Mouse (Mus musculus) layer of hippocampus, adult 9-10 months (tissue): ENCODE data around the gene Usp8.

Source experiments
- DNase-seq: peaks from one replicate; pipeline ENCODE4 v3.0.0; 2022; ENCODE audit warnings: low spot score

Usp8 gene

DNA sequence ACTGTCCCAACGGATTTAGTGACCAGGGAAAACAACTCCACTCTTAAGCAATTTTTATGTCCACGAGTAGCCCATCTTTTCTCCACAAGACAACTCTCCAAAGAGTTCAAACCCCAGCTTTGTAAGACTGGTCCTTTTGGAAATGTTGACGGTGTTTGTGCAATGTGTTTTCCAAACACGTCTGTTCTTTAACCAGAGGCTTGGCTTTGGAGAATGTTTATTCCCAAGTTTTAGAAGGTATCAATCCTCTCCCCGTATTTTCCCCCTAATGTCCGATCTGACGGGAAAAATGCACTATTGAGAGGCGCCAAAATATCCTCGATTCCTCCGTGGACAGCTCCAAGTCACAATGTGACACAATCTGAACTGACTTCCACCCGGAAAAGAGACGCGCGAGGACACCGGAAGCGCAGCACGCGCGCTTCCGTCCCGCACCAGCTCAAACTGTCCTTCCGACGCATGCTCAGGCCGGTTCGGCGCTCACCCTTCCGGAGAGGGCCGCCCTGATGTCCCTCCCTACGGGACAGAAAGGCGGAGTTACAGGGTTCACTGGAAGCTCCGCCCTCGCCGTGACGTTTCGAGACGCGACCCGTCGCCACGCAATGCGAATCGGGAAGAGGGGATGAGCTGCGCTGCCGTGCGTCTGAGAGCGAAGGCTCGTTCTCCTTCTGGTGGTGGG lies at the start of gene Usp8:
Usp8 (plus strand) TSS at position 570 of the 679 bp plus-strand sequence.
- DNase-seq = peak; percentile 91

DNA sequence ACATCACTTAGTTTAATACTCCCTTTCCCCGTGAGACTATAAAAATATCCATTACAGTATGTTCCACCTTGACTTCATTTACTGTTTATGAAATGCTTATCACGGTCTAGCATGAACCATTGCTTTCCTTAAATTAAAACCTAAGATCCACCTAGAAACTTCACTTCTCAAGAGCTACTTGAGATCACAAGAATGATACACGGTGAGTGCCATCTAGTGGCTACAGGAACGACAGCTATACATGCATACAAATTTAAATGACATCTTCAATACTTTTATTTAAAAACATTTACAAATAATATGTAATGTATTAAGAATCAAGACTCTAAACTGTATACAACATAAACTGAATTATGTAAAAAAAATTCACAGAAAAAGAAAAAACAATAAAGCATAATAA lies 43.6 kb upstream of the Usp8 start:
- no peak for DNase-seq

DNA sequence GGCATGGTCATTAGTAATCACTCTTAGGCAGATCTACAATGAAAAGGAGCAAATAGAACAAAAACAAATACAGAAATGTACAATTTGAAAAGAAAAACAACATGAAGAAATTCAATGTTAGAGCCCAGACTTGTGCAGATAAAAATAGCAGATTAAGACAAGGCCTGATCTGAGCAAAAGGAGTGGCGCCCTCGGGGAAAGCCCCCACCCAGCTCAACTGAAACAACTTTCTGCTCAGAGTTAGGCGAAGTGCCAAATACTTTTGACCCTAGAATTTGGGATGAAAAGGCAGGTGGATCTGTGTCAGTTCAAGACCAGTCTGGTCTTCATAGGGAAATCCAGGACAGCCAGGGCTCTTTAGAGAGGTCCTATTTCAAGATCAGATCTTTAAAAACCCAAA lies 41.1 kb upstream of the Usp8 start:
- no peak for DNase-seq

DNA sequence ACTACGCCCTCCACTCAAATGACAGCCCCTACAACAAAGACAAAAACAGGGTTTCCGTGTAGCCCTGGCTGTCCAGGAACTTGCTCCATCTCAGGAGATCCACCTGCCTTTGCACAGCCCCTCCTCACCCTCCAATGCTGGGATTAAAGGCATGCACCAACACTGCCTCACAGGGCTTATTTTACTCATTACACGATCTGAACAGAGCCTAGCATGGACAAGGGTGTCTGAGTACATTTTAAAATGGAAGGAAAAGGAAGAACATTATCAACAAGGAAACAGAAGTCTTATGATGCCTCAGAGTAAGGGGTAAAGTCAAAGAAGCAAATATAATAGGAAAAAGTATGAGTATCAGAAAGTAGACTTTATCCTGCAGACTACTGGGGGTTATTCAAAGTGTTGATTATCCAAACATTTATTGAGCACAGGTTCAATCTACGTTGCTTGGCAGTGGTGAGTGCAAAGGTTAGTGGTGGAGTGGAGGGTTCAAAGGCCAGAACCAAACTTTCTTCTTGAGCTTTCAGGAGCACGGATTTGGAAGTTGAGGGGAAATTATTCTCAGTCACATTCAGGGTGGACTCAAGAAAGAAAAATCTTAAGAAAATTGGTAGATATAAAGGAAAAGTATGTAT lies 38.4 kb upstream of the Usp8 start:
- no peak for DNase-seq

DNA sequence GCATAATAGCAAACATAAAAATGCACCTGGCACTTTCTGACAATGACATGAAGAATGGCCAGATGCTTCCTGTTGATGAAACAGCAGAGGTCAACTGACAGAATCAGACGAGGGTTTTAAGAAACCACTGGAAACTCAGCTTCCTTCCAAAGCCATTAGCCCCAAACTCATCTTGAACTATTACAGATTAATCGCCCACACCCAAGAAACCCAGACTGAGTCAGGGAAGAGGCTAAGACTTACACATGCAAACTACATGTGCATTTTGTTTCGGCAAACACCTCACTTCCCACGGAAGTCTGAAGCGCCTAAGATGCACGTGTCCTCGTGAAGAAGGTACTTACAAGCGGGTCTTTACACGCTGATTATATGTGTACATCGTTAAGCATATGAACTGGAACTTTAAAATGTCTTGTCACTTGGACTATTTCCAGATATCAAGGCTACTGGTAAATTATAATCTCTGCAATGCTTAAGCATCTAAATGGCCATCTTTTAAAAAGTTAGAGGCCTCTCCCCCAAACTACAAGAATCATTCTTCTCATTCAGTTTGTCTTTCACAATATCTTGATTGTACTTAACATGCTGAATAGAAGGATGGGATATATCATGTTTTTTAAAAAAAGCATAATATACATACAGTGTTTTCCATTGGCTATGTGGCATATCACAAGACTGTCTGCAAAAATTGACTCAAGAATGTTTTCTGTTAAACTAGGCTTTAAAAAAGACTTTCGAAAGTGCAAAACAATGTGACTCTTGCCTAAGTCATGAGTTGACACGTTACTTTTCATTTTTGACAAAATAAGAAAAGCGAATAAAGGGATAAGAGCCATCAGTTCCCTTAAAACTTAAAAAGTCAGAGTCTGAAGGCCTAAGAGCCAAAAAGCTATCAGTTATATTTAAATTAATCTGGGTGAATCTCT lies 33.5 kb upstream of the Usp8 start:
- no peak for DNase-seq

DNA sequence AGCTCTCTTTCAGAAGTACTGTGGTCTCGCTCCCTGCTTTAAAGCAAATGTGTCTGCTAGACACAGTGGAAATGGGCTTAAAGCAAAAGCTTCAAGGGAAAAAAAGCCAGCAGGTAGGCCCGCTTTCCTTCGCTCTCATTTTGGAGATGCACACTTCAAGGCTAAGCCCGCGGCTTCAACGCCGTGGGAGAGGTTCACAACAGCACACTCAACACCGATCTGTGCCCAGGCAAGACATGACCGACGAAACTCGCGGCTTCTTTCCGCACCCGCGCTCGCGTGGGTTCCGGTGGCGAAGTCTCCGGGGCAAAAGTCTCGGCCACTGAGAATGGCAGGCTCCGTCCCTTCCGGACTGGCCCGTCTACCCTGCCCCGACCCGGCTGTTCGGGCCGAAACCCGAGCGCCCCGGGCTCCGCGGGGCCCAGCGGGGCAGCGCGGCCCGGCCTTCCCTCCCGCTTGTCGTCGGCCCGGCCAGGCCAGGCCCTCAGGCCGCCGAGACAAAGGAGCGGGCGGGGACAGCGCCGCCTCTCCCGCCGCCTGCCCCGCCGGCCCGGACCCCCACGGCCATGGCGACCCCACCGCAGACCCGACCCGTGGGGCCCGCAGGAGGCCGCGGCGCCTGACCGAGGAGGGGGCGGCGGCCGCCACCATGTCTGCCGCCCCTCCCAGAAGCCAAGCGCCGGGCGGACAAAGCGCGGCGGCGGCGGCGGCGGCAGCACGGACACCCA lies 32.5 kb upstream of the Usp8 start:
- DNase-seq = no peak

DNA sequence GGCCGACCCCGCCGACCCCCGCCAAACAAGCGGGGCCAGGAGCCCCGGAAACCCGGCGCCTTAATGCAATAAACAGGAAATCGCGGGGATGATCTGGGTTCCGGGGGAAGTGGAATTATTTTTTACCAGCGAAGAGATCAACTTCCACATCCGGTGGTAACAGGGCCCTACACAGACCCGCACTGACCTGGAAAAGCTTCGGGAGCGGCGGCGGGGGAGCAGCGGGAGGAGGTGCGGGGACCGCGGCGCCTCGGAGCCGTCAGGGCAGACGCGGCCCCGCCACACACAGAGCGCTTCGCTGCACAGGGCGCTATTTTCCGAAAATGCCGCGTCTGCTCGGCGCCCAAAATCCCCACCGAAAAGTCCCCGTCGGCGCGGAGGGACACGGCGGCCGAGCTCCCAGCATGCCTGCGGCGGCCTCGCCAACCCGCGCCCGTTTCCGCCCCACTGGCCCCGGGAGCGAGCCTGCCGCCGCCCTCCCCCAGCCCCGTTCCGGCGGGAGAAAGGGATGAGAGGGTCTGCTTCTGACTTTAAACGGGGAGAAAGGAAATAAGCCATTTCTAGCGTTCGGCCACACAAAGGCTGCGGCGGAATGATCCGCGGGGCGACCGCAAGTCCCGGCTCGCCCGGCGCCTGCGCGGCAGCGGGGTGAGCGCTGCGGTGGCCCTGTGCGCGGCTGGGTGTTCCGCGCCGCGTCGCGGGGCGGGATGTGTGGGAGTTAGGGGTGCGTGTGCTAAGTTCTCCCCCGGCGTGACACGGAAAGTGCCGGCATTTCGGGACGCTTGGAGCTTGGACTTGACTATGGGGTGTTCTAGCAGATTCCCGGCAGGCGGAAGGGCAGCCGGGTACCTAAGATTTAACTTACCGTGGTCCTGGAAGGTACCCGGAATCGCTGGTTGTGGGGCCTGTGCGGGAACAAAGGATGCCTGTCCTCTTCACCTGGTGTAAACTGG lies 31.7 kb upstream of the Usp8 start:
- DNase-seq = peak; percentile 74

DNA sequence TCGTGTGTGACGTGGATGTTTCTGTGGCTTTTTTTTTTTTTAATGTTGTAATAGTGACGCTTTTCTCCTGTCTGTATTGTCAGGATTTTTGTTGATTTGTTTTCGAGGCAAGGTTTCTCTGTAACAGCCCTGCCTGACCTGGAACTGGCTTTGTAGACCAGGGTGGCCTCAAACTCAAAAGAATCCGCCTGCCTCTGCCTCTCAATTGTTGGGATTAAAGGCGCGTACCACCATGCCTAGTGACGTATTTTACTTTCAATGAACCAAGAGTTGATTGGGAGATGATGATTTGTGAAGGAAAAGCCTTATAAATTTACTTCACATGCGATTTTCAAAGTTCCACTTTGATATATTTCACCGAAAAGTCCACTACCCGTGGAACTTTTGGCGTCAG lies 31.0 kb upstream of the Usp8 start, which contains the start of gene Gabpb1:
Gabpb1 (minus strand) TSS at position 216 of the 394 bp plus-strand sequence.
- DNase-seq = no peak

DNA sequence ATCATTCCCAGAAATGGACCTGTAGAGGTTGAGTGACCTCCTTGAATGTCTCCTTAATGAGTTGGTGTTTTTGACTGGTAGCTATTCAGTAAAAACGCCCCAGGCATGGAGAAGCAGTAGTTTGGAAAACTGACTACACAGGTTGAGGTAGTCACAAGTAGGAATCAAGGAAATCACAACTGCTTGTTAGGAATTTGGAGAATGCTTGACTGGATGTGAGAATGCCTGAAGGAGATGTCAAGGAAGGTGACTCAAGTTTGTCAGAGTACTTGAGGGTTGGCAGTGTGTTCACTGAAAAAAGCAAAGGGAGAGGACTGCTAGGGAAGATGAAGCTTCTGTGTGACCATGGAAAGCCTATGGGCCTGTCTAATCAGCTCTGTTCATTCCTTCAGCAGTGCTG lies 29.8 kb upstream of the Usp8 start:
- DNase-seq = no peak

DNA sequence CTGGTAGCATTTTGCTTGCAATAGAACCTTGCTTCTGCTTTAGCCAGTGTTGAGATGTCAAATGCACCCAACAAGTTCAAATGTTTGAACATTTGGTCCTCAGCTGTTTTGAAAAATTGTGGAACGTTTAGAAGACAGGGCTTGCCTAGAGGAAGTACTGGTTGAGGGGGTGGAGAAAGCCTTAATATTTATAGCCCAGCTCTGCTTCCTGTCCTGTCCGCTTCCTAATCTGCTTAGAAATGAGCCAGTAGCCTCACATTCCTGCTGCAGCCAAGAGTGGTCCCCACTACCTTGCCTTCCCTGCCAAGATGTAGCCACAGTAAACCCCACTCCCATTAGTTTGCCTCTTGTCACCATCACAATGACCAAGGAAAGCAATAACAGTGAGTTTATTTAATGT lies 24.8 kb upstream of the Usp8 start:
- DNase-seq = no peak

DNA sequence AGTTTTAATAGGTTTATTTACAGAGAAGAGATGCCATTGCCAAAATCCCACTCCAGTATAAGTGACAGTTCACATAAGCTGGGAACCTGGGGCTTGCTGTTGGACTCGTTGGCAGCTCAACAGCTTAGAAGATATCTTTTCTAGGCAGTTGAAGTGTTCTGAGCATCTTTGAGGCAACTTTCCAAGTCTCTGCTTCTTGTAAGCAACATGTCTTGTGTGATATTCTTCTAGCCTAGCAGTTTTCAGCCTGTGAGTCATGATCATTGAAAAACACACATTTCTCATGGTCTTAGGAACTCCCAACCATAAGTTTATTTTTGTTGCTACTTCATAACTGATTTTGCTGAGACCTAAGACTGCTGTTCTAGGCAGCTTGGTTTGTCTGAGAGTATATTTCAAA lies 24.2 kb upstream of the Usp8 start:
- no peak for DNase-seq

DNA sequence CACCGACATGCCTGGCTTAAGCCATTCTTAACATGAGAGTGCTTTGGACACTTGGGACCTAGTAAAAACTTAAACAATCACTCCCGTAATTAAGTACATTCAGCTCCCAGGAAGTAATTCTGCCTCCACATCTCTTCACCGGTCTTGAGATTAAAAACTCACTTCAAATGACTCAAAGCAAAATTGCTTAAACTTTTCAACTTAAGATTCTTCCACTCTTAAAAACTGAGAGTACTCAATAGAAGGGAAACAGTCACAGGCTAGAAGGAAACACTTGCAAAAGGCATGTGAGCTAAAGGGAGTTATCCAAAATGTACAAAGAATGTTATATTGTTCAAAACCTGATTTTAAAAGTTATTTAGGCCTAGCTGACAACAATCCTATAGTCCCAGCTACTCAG lies 15.8 kb upstream of the Usp8 start:
- no peak for DNase-seq

DNA sequence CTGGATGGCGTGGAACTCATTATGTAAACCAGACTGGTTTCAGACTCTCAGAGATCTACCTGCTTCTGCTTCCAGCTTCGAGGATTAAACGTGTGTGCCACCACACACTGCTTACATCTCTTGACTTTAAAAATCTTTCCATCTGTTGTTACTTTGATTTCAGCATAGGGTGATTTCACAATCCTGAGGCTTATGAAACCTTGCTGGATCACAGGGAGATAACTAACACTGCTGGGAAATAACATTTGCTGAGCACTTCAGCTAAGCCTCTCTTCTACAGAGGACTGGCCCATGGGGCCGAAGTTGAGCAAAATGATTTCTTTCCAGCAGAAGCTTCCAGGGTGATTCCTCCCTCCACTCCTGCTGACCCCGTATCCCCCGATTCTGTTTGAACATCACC lies 11.8 kb upstream of the Usp8 start:
- DNase-seq = no peak

DNA sequence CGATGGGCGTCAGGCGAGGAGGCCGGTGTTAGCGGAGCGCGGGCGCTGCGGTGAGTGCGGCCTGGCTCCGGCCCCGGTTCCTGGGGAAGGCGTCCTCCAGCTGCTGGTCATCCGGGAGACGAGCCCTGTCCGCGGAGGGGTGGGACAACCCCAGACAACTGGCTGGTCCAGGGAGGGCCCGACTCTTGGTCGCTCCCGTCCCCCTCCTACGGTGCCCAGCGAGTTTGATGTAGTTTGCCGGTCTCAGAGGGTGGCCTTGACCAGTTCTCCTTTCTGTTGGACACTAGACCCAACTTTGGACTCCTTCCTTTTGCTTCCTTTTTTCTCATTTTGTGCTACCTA lies 281 bp downstream of the Usp8 start:
- DNase-seq = no peak

DNA sequence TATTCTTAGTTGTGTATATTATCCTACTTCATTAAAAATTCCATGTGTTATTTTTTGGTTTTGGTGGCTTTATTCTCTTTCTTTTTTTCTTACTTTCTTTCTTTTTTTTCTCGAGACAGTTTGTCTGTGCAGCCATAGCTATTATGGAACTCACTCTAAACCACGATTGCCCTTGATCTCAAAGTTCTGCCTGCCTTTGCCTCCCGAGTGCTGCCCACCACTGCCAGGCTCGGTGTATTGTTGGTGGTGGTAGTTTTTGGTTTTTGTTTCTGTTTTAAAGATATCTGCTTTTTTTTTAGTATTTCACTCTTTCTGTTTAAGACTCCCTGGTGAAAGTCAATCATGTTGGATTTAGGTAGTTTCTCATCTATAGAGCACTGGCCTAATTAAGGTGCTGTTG lies 1.2 kb downstream of the Usp8 start:
- DNase-seq = no peak

DNA sequence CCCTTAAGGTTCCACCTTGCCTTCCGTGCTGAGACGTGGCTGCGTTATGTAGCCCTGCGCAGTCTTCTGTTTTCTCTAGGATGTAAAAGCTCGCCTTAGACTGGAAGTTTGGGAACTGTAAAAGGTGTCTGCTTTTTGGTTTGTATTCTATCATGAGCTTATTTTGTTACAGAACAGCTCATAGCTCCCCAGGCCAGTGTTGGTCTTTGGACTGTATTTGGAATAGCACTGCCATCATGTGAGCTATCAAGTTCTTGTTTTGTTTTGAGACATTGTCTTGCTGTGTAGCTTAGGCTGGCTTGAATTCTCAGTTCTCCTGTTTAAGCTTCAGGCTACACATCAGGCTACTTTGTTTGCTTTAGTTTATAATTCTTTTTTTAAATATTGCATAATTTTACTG lies 5.4 kb downstream of the Usp8 start:
- DNase-seq = no peak

DNA sequence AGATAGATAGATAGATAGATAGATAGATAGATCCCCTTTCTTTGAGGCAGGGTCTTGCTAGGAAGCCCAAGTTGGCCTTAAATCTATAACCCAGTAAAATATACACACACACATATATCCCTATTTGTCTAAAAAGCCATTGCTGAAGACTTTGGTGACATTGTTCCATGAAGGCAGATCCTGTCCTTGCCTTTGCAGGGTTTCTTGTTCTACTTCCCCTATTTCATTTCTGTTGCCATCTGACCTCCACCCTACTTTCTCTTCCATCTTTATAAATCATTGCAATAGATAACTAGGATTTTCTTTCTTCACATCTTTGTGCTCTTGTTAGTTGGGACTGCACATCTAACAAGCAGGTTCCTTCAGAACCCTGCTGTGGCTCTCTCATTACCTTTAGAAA lies 5.8 kb downstream of the Usp8 start:
- DNase-seq = no peak

DNA sequence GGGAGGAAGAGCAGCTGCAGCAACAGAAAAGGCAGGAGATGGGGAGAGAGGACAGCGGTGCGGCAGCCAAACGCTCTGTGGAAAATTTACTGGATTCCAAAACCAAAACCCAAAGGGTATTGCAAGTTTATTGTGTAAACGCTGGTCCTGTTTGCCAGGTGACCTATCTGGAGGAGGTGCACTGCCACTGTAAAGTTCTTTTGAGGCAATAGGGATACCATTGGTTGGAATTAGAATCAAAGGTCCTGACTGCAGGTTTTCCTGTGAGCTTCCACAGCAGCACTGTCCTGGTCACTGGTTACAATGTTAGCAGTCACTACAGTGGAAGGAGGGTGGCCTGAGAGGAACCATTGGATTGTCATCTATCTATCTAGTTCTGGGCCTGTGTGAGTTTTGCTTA lies 22.1 kb downstream of the Usp8 start:
- DNase-seq = no peak

DNA sequence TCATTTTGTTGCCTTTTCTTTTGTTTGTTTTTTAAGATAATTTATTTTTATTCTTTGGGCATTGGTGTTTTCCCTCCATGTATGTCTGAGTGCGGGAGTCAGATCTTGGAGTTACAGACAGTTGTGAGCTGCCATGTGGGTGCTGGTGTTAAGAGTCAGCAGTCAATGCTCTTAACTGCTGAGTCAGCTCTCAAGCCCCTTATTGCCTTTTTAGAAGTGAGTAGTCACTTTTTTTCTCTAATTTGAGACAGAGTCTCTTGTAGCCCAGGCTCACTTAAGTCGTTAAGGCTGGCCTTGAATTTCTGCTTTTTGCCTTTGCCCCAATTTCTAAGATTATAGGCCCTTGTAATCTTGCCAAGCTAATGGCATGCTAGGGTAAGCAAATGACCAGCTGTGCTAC lies 23.4 kb downstream of the Usp8 start:
- DNase-seq = no peak

DNA sequence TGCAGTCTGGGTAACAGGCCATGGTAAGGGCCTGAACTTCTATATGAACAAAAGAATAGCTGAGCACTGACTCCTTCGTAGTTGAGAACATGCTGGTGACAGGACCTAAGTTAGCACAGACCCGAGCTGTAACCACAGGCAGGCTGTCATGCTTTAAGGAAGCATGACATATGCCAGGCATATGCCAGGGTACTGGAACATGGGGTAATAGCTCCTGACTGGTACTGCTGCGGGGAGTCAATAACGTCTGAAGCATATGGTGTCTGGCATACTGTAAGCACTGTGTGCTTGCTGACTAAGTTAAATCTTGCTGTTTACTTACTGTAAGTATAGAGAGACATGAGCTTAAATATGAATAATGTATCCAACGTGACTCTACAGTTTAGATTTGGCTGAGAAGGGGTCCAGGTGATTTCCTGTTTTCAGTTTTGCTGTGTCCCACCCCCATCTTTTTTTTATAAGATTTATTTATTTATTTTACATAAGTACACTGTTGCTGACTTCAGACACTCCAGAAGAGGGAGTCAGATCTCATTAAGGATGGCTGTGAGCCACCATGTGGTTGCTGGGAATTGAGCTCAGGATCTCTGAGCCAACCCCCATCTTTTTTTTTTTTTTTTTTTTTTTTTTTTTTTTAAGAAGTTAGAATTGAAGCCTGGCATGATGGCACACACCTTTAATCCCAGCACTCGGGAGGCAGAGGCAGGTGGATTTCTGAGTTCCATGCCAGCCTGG lies 28.4 kb downstream of the Usp8 start:
- peak; percentile 11 for DNase-seq

DNA sequence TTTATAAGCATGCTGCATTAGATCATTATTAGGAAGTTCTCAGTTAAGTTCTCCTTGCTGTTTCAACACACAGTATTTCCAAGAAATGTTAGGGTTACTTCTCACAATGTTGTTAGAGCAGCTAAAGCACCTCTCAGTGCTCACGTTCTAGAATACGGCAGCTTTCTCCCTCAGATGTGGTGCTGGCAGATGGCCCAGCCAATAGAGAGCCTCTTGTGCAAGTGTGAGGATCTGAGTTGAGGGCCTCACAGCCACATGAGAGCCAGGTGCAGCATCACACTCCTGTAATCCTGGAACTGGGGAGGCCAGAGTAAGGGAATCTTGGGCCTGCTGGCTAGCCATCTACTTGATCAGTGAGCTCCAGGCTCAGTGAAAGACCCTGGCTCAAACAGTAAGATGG lies 33.2 kb downstream of the Usp8 start:
- no peak for DNase-seq
